Mouse (Mus musculus) neural tube, embryonic 13.5 days (tissue): ENCODE measurements around the gene Hsd3b1. TPM values are rescaled to one million over a fixed set of nuclear protein-coding genes. Genes with fewer than 3 reads are reported as not detected.

Experiments
- ATAC-seq: fragments of 200-750 bp; cut with Nextera tagmentation; 2 replicates; pipeline ENCODE4 v1.8.0; 2017; ENCODE audit warnings: low read depth, mild to moderate bottlenecking, moderate TSS enrichment, moderate library complexity
- H3K27ac ChIP-seq: fragments of 300-500 bp; sonication (generic); replicated peaks from 2 replicates; pipeline ENCODE4 v1.5.1; 2015; ENCODE audit warnings: moderate library complexity, mild to moderate bottlenecking, inconsistent platforms
- H3K27me3 ChIP-seq: fragments of 300-500 bp; sonication (generic); 2 replicates; pipeline ENCODE4 v1.6.1; 2015; ENCODE audit warnings: mild to moderate bottlenecking, inconsistent platforms
- H3K36me3 ChIP-seq: fragments of 300-500 bp; sonication (generic); 2 replicates; pipeline ENCODE4 v1.6.1; 2015; ENCODE audit warnings: mild to moderate bottlenecking, inconsistent platforms
- H3K4me1 ChIP-seq: fragments of 300-500 bp; sonication (generic); replicated peaks from 2 replicates; pipeline ENCODE4 v1.6.1; 2015; ENCODE audit warnings: inconsistent platforms
- H3K4me2 ChIP-seq: fragments of 300-500 bp; sonication (generic); 2 replicates; pipeline ENCODE4 v1.6.1; 2015; ENCODE audit warnings: inconsistent platforms, mild to moderate bottlenecking, moderate library complexity
- H3K4me3 ChIP-seq: fragments of 300-500 bp; sonication (generic); 2 replicates; pipeline ENCODE4 v1.5.1; 2015; ENCODE audit warnings: mild to moderate bottlenecking, inconsistent platforms
- H3K9ac ChIP-seq: fragments of 300-500 bp; sonication (generic); 2 replicates; pipeline ENCODE4 v1.6.1; 2015; ENCODE audit warnings: moderate library complexity, mild to moderate bottlenecking, inconsistent platforms
- H3K9me3 ChIP-seq: fragments of 300-500 bp; sonication (generic); 2 replicates; pipeline ENCODE4 v1.6.1; 2016; ENCODE audit warnings: inconsistent platforms
- WGBS: fragments of 180-500 bp; shearing (Covaris S2); methylation state at CpG from one replicate; pipeline ENCODE4 v1.1.7; 2015; 5-methylcytosine and 5-hydroxymethylcytosine counted together
- polyA plus RNA-seq: library from polyadenylated mRNA; unstranded; fragments of >200 nt; fragmentation: Nextera tagmentation; extraction: Ambion mirVana; gene quantifications from 2 replicates; pipeline ENCODE4 v1.2.1, GENCODE M21; 2015

Hsd3b1 gene
- not detected in 2 replicates for polyA plus RNA-seq

DNA sequence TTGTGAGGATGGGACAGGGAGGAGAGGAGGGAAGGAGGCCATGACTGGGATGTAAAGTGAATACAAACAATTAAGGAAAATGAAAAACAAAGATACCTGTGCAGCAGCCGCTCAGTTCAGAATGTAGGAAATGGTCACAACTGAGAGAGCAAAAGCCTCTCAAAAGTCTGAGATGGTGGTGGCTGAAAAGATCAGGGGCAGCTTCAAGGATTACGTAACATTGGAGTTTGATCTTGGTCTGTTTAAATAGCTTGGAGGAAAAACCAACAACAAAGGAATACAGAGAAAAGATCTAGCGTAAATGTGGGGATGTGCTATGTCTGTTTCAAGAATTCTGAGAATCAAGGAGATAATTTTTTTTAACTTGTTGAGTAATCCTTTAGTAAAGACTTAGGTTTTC, at the start of gene Hsd3b1:
Hsd3b1 (minus strand) TSS at position 219 of the 400 bp plus-strand sequence.
- Histone ChIP-seq H3K9me3 (no peaks in the 10 kb centered on the region), H3K9ac (no peak within 1 kb of the TSS), H3K4me3 (no peak within 1 kb of the TSS), H3K4me2 (no peak within 1 kb of the TSS), H3K27me3 (no peaks in the 10 kb centered on the region), H3K27ac (no peak within 1 kb of the TSS), H3K36me3 (no peaks in the 10 kb centered on the region), H3K4me1 (no peaks in the 10 kb centered on the region)
- 95% methylated on average over 3 of the region's 3 CpGs for WGBS
- ATAC-seq = no peak

DNA sequence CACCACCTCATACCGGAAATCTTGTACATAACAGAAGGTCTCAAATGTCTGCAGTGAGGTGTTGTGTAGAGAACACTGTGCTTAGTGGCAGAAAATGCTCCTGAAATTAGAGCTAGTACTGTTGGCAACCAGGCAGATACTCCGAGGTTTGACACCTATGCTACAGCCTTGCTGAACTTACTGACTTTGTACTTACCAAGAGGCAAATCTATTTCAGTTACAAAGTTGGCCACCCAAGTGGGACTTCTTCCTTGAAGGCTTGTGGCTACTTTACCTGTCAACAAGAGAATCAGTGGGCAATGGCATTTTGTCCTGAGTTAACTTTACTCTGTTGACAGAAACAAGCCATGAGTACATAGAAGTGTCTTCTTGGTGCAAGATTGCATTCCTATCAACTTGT, 38.0 kb upstream of the Hsd3b1 start:
- WGBS = 84% methylated on average over 2 of the region's 2 CpGs
- H3K4me2 ChIP-seq = no peak overlapping the region
- no peaks in the 10 kb centered on the region for H3K36me3 ChIP-seq
- H3K27me3 ChIP-seq = no peaks in the 10 kb centered on the region
- H3K4me3 ChIP-seq = no peak overlapping the region
- ATAC-seq = no peak
- H3K4me1 ChIP-seq = no peaks in the 10 kb centered on the region
- no peaks in the 10 kb centered on the region for H3K9me3 ChIP-seq
- no peak overlapping the region for H3K9ac ChIP-seq
- no peak overlapping the region for H3K27ac ChIP-seq

DNA sequence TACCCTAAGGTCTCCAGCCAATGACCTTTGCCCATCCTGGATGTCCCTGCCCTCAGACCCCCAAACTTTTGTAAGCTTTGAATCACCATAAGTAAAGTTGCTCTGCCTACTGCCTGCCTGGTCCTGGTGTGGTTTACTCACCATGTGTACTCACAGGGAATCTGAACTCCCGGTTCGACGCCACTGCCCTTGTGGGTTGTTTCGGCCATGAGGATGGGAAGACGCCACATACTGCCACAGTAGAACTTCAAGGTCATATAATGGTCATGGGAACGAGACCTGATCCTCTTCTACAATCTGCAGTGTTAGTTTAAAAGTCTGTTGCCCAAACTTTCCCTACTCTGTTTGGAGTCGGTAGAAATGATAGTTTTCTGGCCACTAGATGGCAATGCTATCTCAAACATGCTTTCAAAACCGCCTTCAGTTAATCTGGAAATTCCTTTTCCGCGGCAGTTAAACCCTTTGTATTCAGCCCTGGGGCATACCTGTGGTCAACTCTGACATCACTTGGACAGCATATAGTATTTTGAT, 35.5 kb upstream of the Hsd3b1 start:
- Histone ChIP-seq H3K4me2 (peak overlapping the region; percentile 37), H3K27me3 (no peaks in the 10 kb centered on the region)
- 0 out of 2 replicates have a peak, but pooled peaks have one; percentile 27 for ATAC-seq

DNA sequence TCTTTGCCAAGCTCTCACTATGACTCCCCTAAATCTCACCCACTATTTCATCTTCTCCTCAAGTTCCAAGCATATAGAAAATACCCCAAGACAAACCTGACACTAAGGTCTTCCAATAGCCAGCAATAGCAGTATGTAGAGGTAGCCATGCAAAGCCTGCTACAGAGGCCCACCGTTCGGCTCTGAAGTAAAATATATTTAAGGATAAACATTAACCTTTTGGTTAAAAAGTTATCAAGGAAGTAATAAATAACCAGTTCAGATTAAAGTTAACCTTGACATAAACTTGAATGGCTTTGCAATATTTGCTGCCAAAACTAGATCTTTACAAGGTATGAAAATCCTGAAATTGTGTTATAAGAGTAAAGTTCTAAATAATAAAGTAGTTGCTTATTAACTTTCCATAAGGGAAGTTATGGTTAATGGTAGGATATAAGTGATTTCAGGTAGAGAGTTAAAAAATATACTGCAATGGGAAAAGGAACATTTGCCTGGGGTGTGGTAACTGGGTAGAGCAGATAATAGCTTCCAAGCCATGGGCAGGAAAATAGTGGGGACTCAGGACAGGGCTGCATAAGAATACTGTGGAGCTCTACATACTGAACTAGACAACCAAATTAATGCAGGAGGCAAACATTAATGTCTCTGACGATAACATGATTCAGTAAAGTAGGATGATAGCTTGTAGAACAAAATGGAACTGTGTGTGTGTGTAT, 33.6 kb upstream of the Hsd3b1 start, which contains the start of gene Hao2:
Hao2 (minus strand) TSS at position 183 of the 716 bp plus-strand sequence.
- no peak within 1 kb of the TSS for H3K4me2 ChIP-seq
- ATAC-seq = no peak
- H3K27me3 ChIP-seq = no peaks in the 10 kb centered on the region
- H3K36me3 ChIP-seq = no peaks in the 10 kb centered on the region
- no peak within 1 kb of the TSS for H3K9ac ChIP-seq
- no peak within 1 kb of the TSS for H3K4me3 ChIP-seq
- H3K4me1 ChIP-seq = no peaks in the 10 kb centered on the region
- no peak within 1 kb of the TSS for H3K27ac ChIP-seq
- WGBS = 93% methylated on average over 3 of the region's 3 CpGs
- no peaks in the 10 kb centered on the region for H3K9me3 ChIP-seq

More for the DNA sequence above, 35.5 kb upstream of the Hsd3b1 start:
- no peak overlapping the region for H3K4me3 ChIP-seq
- no peaks in the 10 kb centered on the region for H3K4me1 ChIP-seq
- no peaks in the 10 kb centered on the region for H3K9me3 ChIP-seq
- H3K9ac ChIP-seq = no peak overlapping the region
- H3K27ac ChIP-seq = no peak overlapping the region
- WGBS = 48% methylated on average over 10 of the region's 10 CpGs
- no peaks in the 10 kb centered on the region for H3K36me3 ChIP-seq

DNA sequence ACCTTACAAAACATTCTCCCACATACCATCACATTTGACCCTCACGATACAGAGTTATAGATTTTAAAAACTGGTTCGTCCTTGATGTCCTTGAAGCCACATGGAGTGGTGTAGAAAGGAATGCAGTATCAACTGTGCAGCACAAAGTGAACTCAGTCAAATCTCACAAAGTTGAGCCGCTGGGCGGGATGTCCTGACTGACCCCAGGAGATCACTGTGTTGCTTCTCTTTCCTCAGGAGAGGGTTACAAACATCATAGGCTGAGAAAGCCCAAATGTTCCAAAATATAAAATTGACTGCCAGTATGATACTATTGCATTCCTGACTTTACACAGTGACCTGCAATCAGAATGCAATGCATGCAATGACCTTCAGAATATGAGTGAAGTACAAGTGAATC, 30.8 kb upstream of the Hsd3b1 start:
- H3K4me1 ChIP-seq = no peaks in the 10 kb centered on the region
- no peak overlapping the region for H3K4me3 ChIP-seq
- no peaks in the 10 kb centered on the region for H3K9me3 ChIP-seq
- H3K4me2 ChIP-seq = no peak overlapping the region
- ATAC-seq = no peak
- no peaks in the 10 kb centered on the region for H3K27me3 ChIP-seq
- H3K27ac ChIP-seq = no peak overlapping the region
- 91% methylated on average over 4 of the region's 4 CpGs for WGBS
- H3K36me3 ChIP-seq = no peaks in the 10 kb centered on the region
- no peak overlapping the region for H3K9ac ChIP-seq

DNA sequence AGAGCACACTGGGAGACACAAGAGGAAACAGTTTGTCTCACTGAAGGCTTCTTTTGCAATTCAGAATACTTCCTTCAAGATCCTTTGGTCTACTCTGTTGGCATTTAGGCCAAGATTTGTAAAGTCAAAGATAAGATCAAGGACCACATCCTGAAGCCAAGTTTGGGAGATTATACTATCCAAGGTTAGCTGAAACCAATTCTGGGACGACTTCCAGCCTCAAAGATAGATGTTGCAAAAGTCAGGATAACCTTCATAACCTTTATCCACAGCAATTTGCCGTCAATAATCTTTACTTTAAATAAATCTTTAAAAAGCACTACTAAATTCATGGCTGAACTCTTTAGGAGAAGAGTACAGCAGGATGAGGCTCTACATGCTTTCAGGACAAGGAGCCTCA, 28.6 kb upstream of the Hsd3b1 start:
- Histone ChIP-seq H3K4me2 (no peak overlapping the region), H3K36me3 (no peaks in the 10 kb centered on the region), H3K4me1 (no peaks in the 10 kb centered on the region), H3K27ac (no peak overlapping the region), H3K9me3 (no peaks in the 10 kb centered on the region), H3K27me3 (no peaks in the 10 kb centered on the region), H3K4me3 (no peak overlapping the region), H3K9ac (no peak overlapping the region)
- 75% methylated on average over 2 of the region's 2 CpGs for WGBS
- no peak for ATAC-seq

DNA sequence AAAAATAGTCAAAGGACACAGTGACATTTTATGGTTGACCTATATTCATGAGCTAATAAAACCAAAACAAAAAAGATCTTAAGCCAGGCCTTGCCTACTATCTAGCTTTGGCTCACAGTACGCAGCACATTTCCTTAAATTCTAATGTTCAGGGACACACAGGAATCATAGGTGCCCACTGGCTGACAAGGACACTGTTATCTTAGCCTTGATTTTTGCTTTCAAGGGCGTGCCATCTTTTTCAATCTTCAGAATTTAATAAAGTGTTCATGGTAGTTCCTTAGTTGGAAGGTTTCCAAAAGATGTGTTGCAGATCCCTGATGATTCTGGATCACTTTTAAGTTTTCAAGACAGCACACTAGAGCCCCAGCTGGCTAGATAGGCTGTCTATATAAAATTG, 21.2 kb upstream of the Hsd3b1 start:
- WGBS = 87% methylated on average over 2 of the region's 2 CpGs
- no peaks in the 10 kb centered on the region for H3K36me3 ChIP-seq
- ATAC-seq = no peak

DNA sequence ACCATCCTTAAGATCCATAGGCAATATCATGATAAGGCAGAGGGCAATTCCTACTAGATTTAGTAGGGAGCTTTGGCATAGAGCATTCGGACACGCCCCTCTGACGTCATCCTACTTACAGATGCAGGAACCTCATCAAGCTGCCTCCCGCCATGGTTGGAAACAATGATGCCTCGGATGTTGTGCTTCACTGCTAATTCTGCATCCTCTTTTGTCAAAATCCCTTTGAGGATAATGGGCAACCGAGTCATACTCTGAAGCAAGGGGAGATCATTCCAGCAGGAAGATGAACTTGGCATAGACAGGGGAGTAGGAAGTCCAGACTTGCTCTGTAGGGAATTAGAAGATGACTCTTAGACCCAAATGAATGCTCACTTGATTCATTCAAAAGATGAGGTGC, 20.6 kb upstream of the Hsd3b1 start:
- Histone ChIP-seq H3K4me3 (no peak overlapping the region), H3K4me2 (no peak overlapping the region), H3K27me3 (no peaks in the 10 kb centered on the region), H3K9me3 (no peaks in the 10 kb centered on the region), H3K36me3 (no peaks in the 10 kb centered on the region), H3K27ac (no peak overlapping the region), H3K4me1 (no peaks in the 10 kb centered on the region), H3K9ac (no peak overlapping the region)
- no peak for ATAC-seq
- 74% methylated on average over 6 of the region's 6 CpGs for WGBS

More for the DNA sequence above, 21.2 kb upstream of the Hsd3b1 start:
- Histone ChIP-seq H3K9me3 (no peaks in the 10 kb centered on the region), H3K4me2 (no peak overlapping the region), H3K9ac (no peak overlapping the region), H3K27me3 (no peaks in the 10 kb centered on the region), H3K4me1 (no peaks in the 10 kb centered on the region), H3K4me3 (no peak overlapping the region), H3K27ac (no peak overlapping the region)

DNA sequence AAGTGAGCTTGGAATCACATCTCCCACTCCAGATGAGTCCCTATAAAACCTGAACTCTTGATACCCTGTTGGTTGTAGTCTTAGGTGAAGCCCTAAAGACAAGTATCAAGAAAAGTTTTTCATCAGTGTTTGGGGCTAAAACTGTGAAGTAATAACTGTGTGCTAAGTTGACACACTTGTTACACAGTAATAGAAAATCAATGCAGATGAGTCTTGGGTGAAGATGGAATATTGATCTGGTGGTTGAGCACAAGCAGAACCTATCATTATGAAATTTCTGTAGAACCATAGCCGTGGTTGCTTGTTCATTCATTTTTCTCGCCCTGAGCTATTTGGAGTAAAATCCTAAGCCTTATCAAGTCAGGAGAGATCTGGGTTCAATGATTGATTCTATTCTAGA, 8.6 kb upstream of the Hsd3b1 start:
- Histone ChIP-seq H3K9ac (no peak overlapping the region), H3K36me3 (no peaks in the 10 kb centered on the region), H3K4me3 (no peak overlapping the region), H3K4me2 (no peak overlapping the region), H3K27me3 (no peaks in the 10 kb centered on the region), H3K27ac (no peak overlapping the region), H3K4me1 (no peaks in the 10 kb centered on the region), H3K9me3 (no peaks in the 10 kb centered on the region)
- ATAC-seq = no peak
- WGBS = 84% methylated on average over 2 of the region's 2 CpGs

DNA sequence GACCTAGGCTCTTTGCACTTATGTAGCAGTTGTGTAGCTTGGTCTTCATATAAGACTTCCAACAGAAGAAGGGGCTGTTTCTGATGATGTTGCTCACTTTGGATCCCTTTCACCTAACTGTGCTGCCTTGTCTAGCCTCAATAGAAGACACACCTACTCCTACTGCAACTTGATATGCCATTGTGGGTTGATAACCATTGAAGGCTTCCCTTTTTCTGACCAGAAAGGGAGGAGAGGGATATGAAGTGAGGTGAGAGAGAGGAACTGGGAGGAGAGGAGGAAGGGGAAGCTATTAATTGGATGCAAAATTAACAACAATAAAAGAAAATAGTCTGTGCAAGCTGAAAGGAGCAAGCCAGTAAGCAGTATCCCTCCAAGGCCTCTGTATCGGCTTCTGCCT, 3.2 kb upstream of the Hsd3b1 start:
- 85% methylated on average over 1 of the region's 1 CpGs for WGBS
- Histone ChIP-seq H3K4me1 (no peaks in the 10 kb centered on the region), H3K9ac (no peak overlapping the region), H3K9me3 (no peaks in the 10 kb centered on the region), H3K4me2 (no peak overlapping the region), H3K27ac (no peak overlapping the region), H3K27me3 (no peaks in the 10 kb centered on the region), H3K4me3 (no peak overlapping the region), H3K36me3 (no peaks in the 10 kb centered on the region)
- no peak for ATAC-seq

DNA sequence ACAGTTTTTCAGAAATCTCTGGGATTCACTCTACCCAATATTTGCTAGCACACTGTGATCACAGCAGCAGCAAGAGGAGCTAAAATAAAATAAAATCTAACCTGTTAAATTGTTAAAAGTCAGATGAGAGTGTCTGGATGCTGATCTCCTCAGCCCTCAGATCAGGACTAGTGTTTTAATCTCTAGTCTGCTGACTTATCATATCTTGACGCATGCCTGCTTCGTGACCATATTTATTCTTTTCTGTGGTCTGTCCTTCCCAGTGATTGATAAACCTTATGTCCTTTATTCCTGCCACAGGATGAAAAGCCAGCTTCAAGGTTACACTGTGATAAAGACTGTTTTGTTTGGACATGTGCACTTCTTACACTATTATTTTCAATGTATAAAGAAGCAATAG, 1.5 kb downstream of the Hsd3b1 start:
- ATAC-seq = no peak
- no peaks in the 10 kb centered on the region for H3K9me3 ChIP-seq
- no peaks in the 10 kb centered on the region for H3K4me1 ChIP-seq
- no peak overlapping the region for H3K9ac ChIP-seq
- no peaks in the 10 kb centered on the region for H3K36me3 ChIP-seq
- H3K4me2 ChIP-seq = no peak overlapping the region
- H3K4me3 ChIP-seq = no peak overlapping the region
- H3K27me3 ChIP-seq = no peaks in the 10 kb centered on the region
- H3K27ac ChIP-seq = no peak overlapping the region
- 79% methylated on average over 2 of the region's 2 CpGs for WGBS

DNA sequence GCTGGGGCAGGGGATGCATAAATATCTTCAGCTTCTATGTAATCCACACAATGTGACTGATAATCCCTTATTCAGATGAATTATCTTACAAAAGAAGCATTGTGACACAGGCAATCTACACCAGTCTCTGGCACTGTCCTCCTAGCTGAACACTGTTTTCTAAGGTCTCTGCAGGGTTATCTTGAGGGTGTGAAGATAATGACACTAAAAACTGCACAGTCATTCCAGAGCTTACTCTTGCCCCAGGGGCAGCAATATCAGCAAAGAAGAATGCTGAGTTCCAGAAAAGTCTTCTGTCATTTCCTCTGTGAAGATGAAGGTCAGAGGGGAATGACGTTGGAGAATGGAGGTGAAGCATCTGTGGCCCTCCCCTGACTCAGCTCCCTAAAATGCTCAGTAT, 2.7 kb downstream of the Hsd3b1 start:
- Histone ChIP-seq H3K27ac (no peak overlapping the region), H3K27me3 (no peaks in the 10 kb centered on the region), H3K4me3 (no peak overlapping the region), H3K4me2 (no peak overlapping the region), H3K36me3 (no peaks in the 10 kb centered on the region), H3K4me1 (no peaks in the 10 kb centered on the region), H3K9me3 (no peaks in the 10 kb centered on the region), H3K9ac (no peak overlapping the region)
- ATAC-seq = no peak
- 76% methylated on average over 1 of the region's 1 CpGs for WGBS

DNA sequence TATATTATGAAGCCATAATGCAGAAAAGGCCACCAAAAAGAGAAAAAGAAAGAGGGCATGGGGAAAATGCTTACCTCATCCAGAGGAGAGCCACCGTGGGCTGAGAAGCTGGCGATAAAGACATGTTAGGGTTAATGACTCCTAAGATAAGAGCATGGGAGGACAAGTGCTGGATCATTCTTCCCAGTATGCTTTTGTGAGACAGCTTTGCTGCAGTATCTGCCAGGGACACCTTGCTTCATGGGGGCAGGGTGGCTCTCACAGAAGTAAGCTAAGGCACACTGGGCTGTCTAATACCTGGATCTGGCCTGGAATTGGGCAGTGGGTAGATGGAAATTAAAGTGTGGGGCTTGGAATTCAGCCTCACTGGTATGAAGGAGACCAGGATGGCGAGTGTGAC, 4.4 kb downstream of the Hsd3b1 start:
- no peak overlapping the region for H3K4me3 ChIP-seq
- no peaks in the 10 kb centered on the region for H3K9me3 ChIP-seq
- 86% methylated on average over 3 of the region's 3 CpGs for WGBS

More for the DNA sequence above, 4.4 kb downstream of the Hsd3b1 start:
- Histone ChIP-seq H3K4me1 (no peaks in the 10 kb centered on the region), H3K9ac (no peak overlapping the region), H3K36me3 (no peaks in the 10 kb centered on the region), H3K4me2 (no peak overlapping the region), H3K27ac (no peak overlapping the region), H3K27me3 (no peaks in the 10 kb centered on the region)
- ATAC-seq = no peak
